Mouse (Mus musculus) E14TG2a.4 (cell line): ENCODE measurements at regions not wholly inside any gene's neighbourhood (a gene's known extent, or its start where the extent isn't known, plus 50 kb on each side); places are given as distances from the start of the nearest gene placed in this dataset.
"Not testable (repeated sequence)": the region's sequence is repeated elsewhere in the genome, so short reads cannot be mapped to it uniquely, and the experiment has no call there.

Experiments used
- H3K27me3 ChIP-seq: 2 replicates; pipeline ENCODE4 v1.6.1; 2014; ENCODE audit warnings: low read length, control low read depth; ENCODE audit not compliant: insufficient read depth
- H3K36me3 ChIP-seq: 2 replicates; pipeline ENCODE4 v1.6.1; 2014; ENCODE audit warnings: low read length, control low read depth; ENCODE audit not compliant: insufficient read depth
- H3K4me1 ChIP-seq: replicated peaks from 2 replicates; pipeline ENCODE4 v1.6.1; 2014; ENCODE audit warnings: low read depth, low read length, control low read depth
- H3K4me3 ChIP-seq: replicated peaks from 2 replicates; pipeline ENCODE4 v1.5.1; 2014; ENCODE audit warnings: mild to moderate bottlenecking, low read length
- H3K9me3 ChIP-seq: 2 replicates; pipeline ENCODE4 v1.6.1; 2014; ENCODE audit warnings: low read length, control low read depth
- CTCF ChIP-seq: conservative IDR thresholded peaks from 2 replicates; pipeline ENCODE4 v1.5.1; 2014; ENCODE audit warnings: low read length
- NANOG ChIP-seq: IDR thresholded peaks from 2 replicates; pipeline ENCODE4 v1.6.1; 2014; ENCODE audit warnings: borderline replicate concordance, low read length, mixed read lengths
- POU5F1 ChIP-seq: IDR thresholded peaks from 2 replicates; pipeline ENCODE4 v1.6.1; 2014; ENCODE audit warnings: low read length, borderline replicate concordance

DNA sequence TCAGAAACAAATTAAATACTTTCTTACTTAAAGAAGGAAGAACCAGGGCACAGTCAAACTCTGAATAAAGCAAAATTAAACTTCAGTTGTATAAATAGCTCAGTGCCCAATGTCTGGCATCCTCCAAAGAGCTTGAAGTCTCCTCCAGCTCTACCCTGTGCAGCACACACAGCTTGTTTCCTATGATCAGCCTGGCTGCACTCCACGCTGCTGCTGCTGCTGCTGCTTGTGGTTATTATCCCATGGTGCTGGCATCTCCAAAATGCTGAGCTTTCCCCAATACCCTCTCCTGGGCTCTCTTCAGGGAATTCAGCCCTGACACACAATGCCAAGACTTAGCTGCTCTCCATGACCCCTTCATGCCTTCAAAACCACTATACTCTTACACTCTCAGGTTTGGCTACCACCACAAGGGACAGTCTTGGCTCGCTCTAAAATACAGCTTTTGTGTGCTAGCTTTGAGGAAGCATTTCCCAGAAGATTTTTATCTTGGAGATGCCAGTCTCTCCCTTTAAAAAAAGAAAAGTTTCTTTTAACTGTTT, 121.0 kb downstream of the Rab10 start:
- H3K9me3 ChIP-seq, H3K36me3 ChIP-seq, H3K4me3 ChIP-seq, H3K4me1 ChIP-seq, H3K27me3 ChIP-seq: not testable (repeated sequence)

DNA sequence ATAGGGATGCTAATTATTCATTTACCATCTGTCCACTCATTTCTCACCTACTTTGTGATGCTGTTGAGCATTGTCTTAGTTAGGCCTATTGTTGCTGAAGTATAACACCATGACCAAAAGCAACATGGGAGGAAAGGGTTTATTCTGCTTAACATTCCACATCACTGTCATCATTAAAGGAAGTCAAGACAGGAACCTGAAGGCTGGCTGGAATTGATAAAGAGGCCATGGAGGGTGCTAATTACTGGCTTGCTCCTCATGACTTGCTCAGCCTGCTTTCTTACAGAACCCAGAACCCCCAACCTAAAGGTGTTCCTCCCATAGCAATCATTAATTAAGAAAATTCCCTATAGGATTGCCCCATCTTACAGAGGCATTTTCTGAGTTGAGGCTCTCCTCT, 121.6 kb downstream of the Rab10 start:
- Histone ChIP-seq H3K4me1 (peaks cover 6% of the 10 kb centered on the region; the same call in 1 of the 2 replicates), H3K4me3 (no peak overlapping the region), H3K36me3 (no peaks in the 10 kb centered on the region), H3K27me3 (no peaks in the 10 kb centered on the region), H3K9me3 (no peaks in the 10 kb centered on the region)
- TF ChIP-seq CTCF: no peak
- TF ChIP-seq POU5F1: no peak
- no peak for TF ChIP-seq NANOG

- TF ChIP-seq NANOG: no peak
- no peaks in the 10 kb centered on the region for H3K27me3 ChIP-seq
- peaks cover 12% of the 10 kb centered on the region for H3K4me1 ChIP-seq
- H3K4me3 ChIP-seq: no peak overlapping the region
- peaks cover 9% of the 10 kb centered on the region for H3K9me3 ChIP-seq
- H3K36me3 ChIP-seq: no peaks in the 10 kb centered on the region; the same call in 1 of the 2 replicates
Observed at GRCm38 (mm10) chr12:3173325-3173724, 136.4 kb downstream of the Rab10 start.

DNA sequence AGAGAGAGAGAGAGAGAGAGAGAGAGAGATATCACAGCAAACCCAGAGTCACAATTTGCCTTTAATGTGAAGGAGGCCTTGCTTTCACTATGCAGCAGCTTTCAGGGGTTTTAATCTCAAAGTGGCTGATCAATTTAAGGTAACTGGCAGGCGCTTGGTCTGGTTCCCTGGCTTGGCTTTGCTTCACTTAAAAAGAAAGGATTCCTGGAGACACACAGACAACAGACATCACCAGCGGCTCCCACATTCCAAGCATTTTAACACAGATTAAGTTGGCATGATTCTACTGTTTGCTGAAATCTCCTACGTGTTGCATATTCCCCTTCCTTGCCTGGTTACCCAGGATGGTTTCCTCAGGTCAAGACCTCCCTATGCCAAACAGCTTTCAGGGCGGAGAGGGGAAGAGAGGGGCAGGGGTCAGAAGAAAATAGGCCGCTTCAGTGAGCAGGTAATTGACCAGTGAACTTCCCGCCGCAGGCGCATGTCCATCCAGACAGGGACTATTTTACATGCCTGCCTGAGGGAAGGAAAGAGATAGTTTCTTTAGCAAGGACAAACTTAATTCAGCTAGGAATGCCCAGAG, 140.0 kb downstream of the Rab10 start:
- H3K36me3 ChIP-seq, H3K9me3 ChIP-seq, H3K27me3 ChIP-seq, H3K4me3 ChIP-seq: not testable (repeated sequence)
- H3K4me1 ChIP-seq: peaks cover 12% of the 10 kb centered on the region

DNA sequence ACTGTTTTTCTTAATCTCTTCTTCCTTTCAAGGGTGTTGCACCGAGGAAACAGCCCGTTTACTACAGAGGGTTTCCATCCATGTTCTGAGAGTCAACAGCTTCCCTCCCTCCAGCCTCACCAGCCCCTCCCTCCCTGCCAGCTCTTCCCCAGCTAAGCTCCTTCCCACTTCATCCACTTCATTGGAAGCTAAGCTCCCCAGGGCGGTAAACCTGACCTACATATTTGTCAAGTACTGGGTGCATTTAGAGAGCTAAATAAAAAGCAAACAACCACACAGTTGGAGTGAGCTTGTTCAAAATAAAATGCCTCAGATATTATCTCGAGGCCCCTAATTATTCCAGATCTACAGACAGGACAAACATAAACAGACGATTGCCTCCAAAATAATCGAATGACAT, 148.1 kb downstream of the Rab10 start:
- not testable (repeated sequence) for H3K4me1 ChIP-seq, H3K9me3 ChIP-seq, H3K36me3 ChIP-seq, H3K4me3 ChIP-seq, H3K27me3 ChIP-seq

- not testable (repeated sequence) for H3K36me3 ChIP-seq, H3K27me3 ChIP-seq, H3K4me1 ChIP-seq, H3K4me3 ChIP-seq, H3K9me3 ChIP-seq
Observed at GRCm38 (mm10) chr12:3158771-3159170, 151.0 kb downstream of the Rab10 start.

GRCm38 (mm10) chr12:3153705-3154104, 156.1 kb downstream of the Rab10 start:
- H3K4me3 ChIP-seq, H3K27me3 ChIP-seq, H3K4me1 ChIP-seq, H3K36me3 ChIP-seq: not testable (repeated sequence)
- peaks cover 25% of the 10 kb centered on the region for H3K9me3 ChIP-seq

DNA sequence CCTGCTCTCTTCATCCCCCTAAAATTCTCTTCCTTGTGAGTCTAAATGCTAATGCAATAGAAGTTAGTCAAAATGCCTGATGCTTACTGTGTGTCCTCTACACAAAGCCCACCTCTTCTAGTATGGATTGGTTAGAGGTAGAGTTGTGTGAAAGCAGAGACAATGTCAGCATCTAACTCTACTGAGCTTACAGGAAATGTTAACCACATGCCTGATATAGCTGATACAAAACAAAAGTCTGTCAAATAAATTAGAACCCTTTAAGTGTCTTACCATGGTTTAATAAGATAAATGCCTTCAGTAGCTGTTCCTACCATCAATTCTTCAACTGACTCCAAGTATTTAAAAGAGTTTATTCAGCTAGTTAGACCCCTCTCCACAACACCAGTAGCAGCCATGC, 177.2 kb downstream of the Rab10 start:
- H3K27me3 ChIP-seq, H3K4me3 ChIP-seq, H3K36me3 ChIP-seq, H3K9me3 ChIP-seq, H3K4me1 ChIP-seq: not testable (repeated sequence)

DNA sequence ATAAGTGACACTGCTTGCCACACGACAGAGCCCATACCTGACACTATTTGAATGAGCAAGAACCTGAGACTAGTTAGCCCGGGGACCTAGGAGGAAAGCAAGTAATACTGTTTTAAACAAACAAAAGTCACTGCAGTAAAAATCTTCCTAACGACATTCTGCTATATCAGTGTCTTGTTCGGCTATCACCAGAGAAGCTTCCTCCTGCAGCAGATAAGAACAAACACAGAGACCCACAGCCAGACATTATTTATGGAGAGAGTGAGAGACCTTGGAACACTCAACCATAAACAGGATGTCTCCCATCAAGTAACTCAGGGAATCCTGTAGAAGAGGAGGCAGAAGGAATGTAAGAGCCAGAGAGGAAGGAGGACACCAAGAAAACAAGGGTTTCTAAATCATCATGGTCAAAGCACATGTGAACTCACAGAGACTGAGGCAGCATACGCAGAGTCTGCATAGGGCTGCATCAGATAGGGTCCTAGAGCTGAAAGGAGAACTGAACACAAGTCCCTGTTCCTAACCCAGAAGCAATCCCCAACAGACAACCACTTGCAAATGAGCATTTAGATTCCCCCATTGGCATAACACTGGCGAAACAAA, 178.5 kb downstream of the Rab10 start:
- not testable (repeated sequence) for H3K36me3 ChIP-seq, H3K27me3 ChIP-seq, H3K4me3 ChIP-seq, H3K9me3 ChIP-seq, H3K4me1 ChIP-seq

GRCm38 (mm10) chr12:3127336-3127735, 182.4 kb downstream of the Rab10 start:
- peaks cover 18% of the 10 kb centered on the region for H3K9me3 ChIP-seq
- not testable (repeated sequence) for H3K4me1 ChIP-seq, H3K4me3 ChIP-seq, H3K36me3 ChIP-seq, H3K27me3 ChIP-seq
- TF ChIP-seq NANOG: peak; percentile 45; the same call in 1 of the 2 replicates
